Mouse (Mus musculus) spleen, adult 2 months (tissue): Measurements from ENCODE around the gene Usp33. TPM values are rescaled to one million over a fixed set of nuclear protein-coding genes. Genes with fewer than 3 reads are reported as not detected.

Experiments used
- DNase-seq, 2 experiments: peaks; one replicate each; pipeline versions ENCODE4 v3.0.0 to v3.0.0-alpha.2; 2012 to 2021; ENCODE audit warnings: low spot score in 2 of 2, low read depth in 1 of 2
- H3K27ac ChIP-seq: fragments of 200-500 bp; 2 replicates; pipeline ENCODE4 v1.5.1; 2012; ENCODE audit warnings: low read length, inconsistent platforms; ENCODE audit not compliant: insufficient read depth
- H3K27me3 ChIP-seq: fragments of 200-500 bp; 2 replicates; pipeline ENCODE4 v1.6.1; 2012; ENCODE audit warnings: mild to moderate bottlenecking, moderate library complexity, low read length, inconsistent platforms; ENCODE audit not compliant: control insufficient read depth, insufficient read depth
- H3K36me3 ChIP-seq: fragments of 200-500 bp; 2 replicates; pipeline ENCODE4 v1.6.1; 2012; ENCODE audit warnings: mild to moderate bottlenecking, low read length, inconsistent platforms; ENCODE audit not compliant: control insufficient read depth, insufficient read depth
- H3K4me1 ChIP-seq: fragments of 200-500 bp; 2 replicates; pipeline ENCODE4 v1.6.1; 2011; ENCODE audit warnings: inconsistent platforms; ENCODE audit not compliant: control insufficient read depth, insufficient read depth, insufficient read length
- H3K4me3 ChIP-seq: fragments of 200-500 bp; 2 replicates; pipeline ENCODE4 v1.5.1; 2011; ENCODE audit warnings: mild to moderate bottlenecking, inconsistent platforms; ENCODE audit not compliant: insufficient read depth, insufficient read length; ENCODE audit errors: extremely low read depth
- CTCF ChIP-seq: fragments of 200-500 bp; IDR thresholded peaks from 2 replicates; pipeline ENCODE4 v1.5.1; 2011; ENCODE audit warnings: mild to moderate bottlenecking, inconsistent platforms; ENCODE audit not compliant: insufficient read depth, insufficient read length, insufficient replicate concordance; ENCODE audit errors: extremely low read depth
- POLR2A ChIP-seq: fragments of 200-500 bp; IDR thresholded peaks from 2 replicates; pipeline ENCODE4 v1.6.1; 2011; ENCODE audit warnings: low read depth, low read length, inconsistent platforms
- WGBS: fragments of 180-500 bp; shearing (Covaris S2); methylation state at CpG from one replicate; pipeline ENCODE4 v1.1.7; 2018; 5-methylcytosine and 5-hydroxymethylcytosine counted together
- polyA plus RNA-seq: library from polyadenylated mRNA; depleted of rRNA; stranded (reverse); fragments of >200 nt; gene quantifications from 2 replicates; pipeline ENCODE4 v1.2.3, GENCODE M21; 2012; rRNA removed

Usp33 gene
- polyA plus RNA-seq, result 6.7 and 7.3 TPM in 2 replicates

DNA sequence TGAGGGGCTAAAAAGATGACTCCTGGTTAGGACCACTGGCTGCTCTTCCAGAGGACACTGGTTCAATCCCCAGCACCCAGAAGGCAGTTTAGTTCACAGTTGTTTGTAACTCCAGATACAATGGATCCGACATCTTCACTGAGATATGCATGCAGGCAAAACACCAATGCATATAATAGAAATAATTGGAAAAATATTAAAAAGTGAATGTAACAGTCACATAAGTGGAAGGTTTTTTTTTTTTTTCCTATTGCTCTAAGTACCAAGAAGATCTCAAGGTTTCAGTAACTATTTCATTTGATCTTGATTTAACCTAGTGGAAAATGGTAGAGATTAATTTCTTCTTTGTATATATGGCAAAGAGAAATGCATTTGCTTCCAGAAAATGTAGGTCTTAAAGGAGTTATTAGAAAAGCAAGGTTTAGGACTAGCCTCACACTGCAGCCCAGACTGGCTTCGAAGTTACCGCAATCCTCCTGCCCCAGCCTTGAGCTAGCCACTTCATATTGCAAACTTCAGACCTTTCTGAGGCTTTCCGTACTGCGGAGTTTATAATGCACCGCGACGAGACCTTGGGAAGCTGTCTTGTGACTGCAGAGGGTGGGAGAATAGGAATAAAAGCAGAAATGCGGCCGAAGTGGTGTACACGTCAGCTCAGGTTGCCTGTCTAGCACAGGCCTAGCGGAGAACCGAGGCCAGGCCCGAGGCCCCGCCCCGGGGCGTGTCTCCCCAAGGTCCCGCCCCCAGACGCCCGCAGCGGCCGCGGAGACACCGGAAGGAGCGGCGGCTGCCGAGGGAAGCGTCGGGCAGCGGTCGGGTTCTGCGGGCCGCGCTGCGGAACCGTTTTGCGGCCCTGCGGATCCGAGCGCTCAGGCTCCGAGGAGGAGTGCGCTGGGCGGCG, at the start of gene Usp33:
Gene Usp33 (plus strand): TSS at position 747 of the 901 bp plus-strand sequence.
- Histone ChIP-seq H3K27me3 (no peaks in the 10 kb centered on the region), H3K4me3 (peak within 1 kb of the TSS; percentile 92), H3K36me3 (no peaks in the 10 kb centered on the region), H3K4me1 (peaks cover 5% of the 10 kb centered on the region), H3K27ac (peak within 1 kb of the TSS; percentile 21; the same call in 1 of the 2 replicates)
- DNase-seq, result peak; percentile 75 to 93
- no peak for TF ChIP-seq CTCF
- peak; percentile 47 for TF ChIP-seq POLR2A
- WGBS, result 8% methylated on average over 41 of the region's 44 CpGs

DNA sequence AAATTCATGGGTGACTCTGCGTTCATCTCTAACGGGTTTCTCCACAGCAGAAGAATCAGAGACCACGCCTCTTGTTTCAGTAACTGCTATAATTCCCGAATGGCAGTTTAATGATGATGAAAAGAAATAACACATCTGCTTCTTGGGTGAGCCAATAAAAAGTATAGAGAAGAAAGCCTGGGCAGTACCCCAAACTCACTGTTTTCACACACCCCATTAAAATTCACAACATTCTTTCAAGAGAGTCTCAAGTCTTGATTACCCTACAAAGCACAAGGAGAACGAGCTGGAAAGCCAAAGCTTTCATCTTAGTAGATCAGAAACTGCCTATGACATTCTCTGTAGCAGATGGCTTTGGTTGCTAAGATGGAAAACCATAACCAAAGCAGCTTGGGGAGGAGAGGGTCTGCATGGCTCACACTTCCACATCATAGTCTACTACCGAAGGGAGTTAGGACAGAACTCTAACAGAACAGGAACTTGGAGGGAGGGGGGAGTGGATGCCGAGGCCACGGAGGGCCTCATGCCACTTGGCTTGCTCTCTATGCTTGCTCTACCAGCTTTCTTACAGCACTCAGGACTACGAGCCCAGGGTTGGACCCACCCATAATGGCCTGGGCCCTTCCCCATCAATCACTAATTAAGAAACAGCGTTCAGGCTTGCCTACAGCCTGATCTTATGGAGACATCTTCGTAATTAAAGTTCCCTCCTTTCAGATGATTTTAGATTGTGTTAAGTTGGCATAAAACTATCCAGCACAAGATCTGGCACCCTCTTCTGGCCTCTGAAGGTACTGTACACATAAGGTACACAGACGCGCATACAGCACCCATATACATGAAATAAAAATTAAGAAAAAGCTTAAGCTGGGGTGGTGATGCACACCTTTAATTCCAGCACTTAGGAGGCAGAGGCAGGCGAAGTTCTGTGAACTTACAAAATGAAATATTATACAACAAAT, 45.6 kb upstream of the Usp33 start:
- 89% methylated on average over 14 of the region's 14 CpGs for WGBS
- no peak for DNase-seq

DNA sequence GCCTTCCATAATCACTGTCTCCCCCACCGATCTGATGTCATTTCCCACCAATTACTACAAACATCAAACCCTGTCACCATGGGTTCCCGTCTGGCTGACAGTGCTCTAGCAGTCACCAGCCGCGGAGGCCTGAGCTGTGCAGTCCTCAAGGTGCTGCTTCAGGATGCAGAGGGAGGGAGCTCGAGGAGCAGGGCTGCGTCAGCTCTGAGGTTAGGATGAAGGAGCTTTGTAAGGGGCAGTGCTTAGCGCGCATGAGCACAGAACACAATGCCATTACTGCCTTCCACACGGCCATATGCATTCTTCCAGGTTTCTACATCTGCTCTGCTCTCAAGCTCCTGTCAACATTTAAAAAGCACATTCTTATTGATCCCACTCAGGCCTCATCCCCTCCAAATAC, 43.3 kb upstream of the Usp33 start:
- 0 out of 2 replicates have a peak, but pooled peaks cover 1% of the 10 kb centered on the region for H3K36me3 ChIP-seq
- no peak overlapping the region for H3K27ac ChIP-seq
- no peak overlapping the region for H3K4me3 ChIP-seq
- no peak for DNase-seq
- TF ChIP-seq CTCF (no peak), POLR2A (no peak)
- no peaks in the 10 kb centered on the region for H3K4me1 ChIP-seq
- 89% methylated on average over 9 of the region's 9 CpGs for WGBS
- no peaks in the 10 kb centered on the region for H3K27me3 ChIP-seq

More for the DNA sequence above, 45.6 kb upstream of the Usp33 start:
- Histone ChIP-seq H3K36me3 (0 out of 2 replicates have a peak, but pooled peaks cover 1% of the 10 kb centered on the region), H3K4me3 (no peak overlapping the region), H3K27me3 (no peaks in the 10 kb centered on the region), H3K4me1 (no peaks in the 10 kb centered on the region), H3K27ac (no peak overlapping the region)
- TF ChIP-seq POLR2A (no peak), CTCF (no peak)

DNA sequence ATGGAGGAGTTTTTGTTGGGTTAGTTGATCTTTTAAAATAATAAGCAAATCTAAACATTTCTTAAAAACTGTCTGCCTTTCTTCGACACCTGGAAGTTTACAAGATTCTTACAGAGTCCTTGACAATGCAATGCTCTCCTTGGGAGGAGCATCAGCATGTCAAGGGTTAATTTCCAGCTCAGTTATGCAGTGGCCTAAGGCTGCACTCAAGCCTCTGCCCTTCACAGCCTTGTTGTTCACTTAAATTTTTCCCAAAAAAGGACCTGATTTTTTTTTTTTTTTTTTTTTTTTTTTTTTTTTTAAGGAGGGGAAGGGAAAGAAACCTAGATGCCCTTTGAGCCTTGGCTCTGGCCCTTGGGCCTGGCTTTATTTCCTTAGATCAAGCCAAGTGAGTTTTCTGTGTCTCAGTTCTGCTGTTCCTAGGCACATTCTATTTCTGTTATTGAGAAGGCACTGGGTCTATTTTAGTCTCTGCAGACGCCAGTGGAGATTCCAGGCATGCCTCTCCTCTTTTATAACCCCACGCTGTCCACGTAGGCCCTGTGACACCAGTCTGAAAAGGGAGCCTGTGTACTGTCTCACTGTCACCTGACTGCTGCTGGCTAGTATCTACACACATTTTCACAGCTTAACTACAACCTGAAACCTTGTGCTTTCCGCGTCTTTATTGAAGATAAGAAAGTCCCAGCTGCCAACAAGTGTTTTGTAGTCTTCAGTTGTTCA, 42.0 kb upstream of the Usp33 start:
- Histone ChIP-seq H3K36me3 (0 out of 2 replicates have a peak, but pooled peaks cover 1% of the 10 kb centered on the region), H3K27ac (no peak overlapping the region), H3K4me3 (no peak overlapping the region), H3K4me1 (no peaks in the 10 kb centered on the region), H3K27me3 (no peaks in the 10 kb centered on the region)
- no peak for DNase-seq
- 90% methylated on average over 6 of the region's 6 CpGs for WGBS
- TF ChIP-seq POLR2A (no peak), CTCF (no peak)

DNA sequence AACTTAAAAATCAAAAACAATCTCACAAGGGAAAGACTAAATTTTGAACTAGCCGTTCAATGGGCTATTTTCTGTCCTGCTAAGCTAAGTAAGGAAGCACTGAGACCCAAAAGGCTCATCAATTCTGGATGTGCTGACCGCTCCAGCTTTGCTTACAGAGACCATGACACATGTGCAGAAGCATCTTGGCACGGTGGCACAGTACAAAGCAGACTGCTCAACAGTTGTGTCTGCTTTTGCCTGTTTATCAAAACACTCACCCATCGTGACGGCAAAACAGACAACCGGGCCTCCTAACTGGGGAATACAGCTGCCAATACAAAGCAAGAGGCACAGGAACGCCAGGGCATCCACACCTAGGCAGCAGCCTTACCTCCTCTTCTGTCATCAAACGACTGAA, 41.2 kb upstream of the Usp33 start:
- no peaks in the 10 kb centered on the region for H3K4me1 ChIP-seq
- no peaks in the 10 kb centered on the region for H3K27me3 ChIP-seq
- H3K27ac ChIP-seq, result no peak overlapping the region
- WGBS, result 92% methylated on average over 8 of the region's 8 CpGs
- no peak for DNase-seq
- H3K4me3 ChIP-seq, result no peak overlapping the region
- TF ChIP-seq CTCF (no peak), POLR2A (no peak)
- H3K36me3 ChIP-seq, result 0 out of 2 replicates have a peak, but pooled peaks cover 1% of the 10 kb centered on the region

DNA sequence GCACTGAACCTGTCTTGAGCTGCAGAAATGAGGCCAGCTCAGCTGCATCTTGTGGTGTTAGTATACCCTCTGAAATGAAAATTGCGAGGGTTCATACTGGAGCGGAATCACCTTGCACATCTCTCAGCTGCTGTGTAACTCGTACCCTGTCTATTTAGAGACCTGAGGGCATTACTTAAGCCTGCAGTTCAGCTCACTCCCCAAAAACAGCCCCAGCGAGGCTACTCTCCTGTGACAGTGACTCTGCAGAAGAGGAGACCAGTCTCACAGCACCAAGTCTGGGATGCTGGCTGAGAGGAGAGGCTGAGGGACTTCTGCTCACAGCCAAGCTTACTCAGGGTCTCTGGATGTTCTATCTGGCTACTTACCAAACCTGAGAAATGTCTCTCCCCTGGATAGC, 40.3 kb upstream of the Usp33 start:
- WGBS, result 93% methylated on average over 4 of the region's 4 CpGs
- Histone ChIP-seq H3K27me3 (no peaks in the 10 kb centered on the region), H3K4me1 (no peaks in the 10 kb centered on the region), H3K36me3 (0 out of 2 replicates have a peak, but pooled peaks cover 1% of the 10 kb centered on the region), H3K4me3 (no peak overlapping the region), H3K27ac (no peak overlapping the region)
- TF ChIP-seq POLR2A (no peak), CTCF (no peak)
- no peak for DNase-seq
